Mouse (Mus musculus) midbrain, embryonic 15.5 days (tissue): ENCODE measurements around the gene Clec2l. TPM values are rescaled to one million over a fixed set of nuclear protein-coding genes. Genes with fewer than 3 reads are reported as not detected.

Experiments used
- ATAC-seq: fragments of 200-750 bp; cut with Nextera tagmentation; replicated peaks from 2 replicates; pipeline ENCODE4 v1.8.0; 2017; ENCODE audit warnings: moderate TSS enrichment
- H3K27ac ChIP-seq: fragments of 300-500 bp; sonication (generic); 2 replicates; pipeline ENCODE4 v1.5.1; 2015; ENCODE audit warnings: mild to moderate bottlenecking, inconsistent platforms
- H3K27me3 ChIP-seq: fragments of 300-500 bp; sonication (generic); replicated peaks from 2 replicates; pipeline ENCODE4 v1.6.1; 2015; ENCODE audit warnings: inconsistent platforms
- H3K36me3 ChIP-seq: fragments of 300-500 bp; sonication (generic); replicated peaks from 2 replicates; pipeline ENCODE4 v1.6.1; 2015; ENCODE audit warnings: inconsistent platforms
- H3K4me1 ChIP-seq: fragments of 300-500 bp; sonication (generic); 2 replicates; pipeline ENCODE4 v1.6.1; 2015; ENCODE audit warnings: inconsistent platforms
- H3K4me2 ChIP-seq: fragments of 300-500 bp; sonication (generic); 2 replicates; pipeline ENCODE4 v1.6.1; 2015; ENCODE audit warnings: inconsistent platforms, mild to moderate bottlenecking, moderate library complexity
- H3K4me3 ChIP-seq: fragments of 300-500 bp; sonication (generic); 2 replicates; pipeline ENCODE4 v1.5.1; 2015; ENCODE audit warnings: mild to moderate bottlenecking, inconsistent platforms
- H3K9ac ChIP-seq: fragments of 300-500 bp; sonication (generic); 2 replicates; pipeline ENCODE4 v1.6.1; 2015; ENCODE audit warnings: mild to moderate bottlenecking, inconsistent platforms
- H3K9me3 ChIP-seq: fragments of 300-500 bp; sonication (generic); 2 replicates; pipeline ENCODE4 v1.6.1; 2016; ENCODE audit warnings: inconsistent platforms
- WGBS: fragments of 180-500 bp; shearing (Covaris S2); methylation state at CpG from one replicate; pipeline ENCODE4 v1.1.7; 2015; ENCODE audit warnings: mixed read lengths; 5-methylcytosine and 5-hydroxymethylcytosine counted together
- polyA plus RNA-seq: library from polyadenylated mRNA; unstranded; fragments of >200 nt; fragmentation: Nextera tagmentation; extraction: Ambion mirVana; gene quantifications from 2 replicates; pipeline ENCODE4 v1.2.1, GENCODE M21; 2015

Clec2l gene
- polyA plus RNA-seq, 1 experiment from 2014 or later = 28.9 TPM

DNA sequence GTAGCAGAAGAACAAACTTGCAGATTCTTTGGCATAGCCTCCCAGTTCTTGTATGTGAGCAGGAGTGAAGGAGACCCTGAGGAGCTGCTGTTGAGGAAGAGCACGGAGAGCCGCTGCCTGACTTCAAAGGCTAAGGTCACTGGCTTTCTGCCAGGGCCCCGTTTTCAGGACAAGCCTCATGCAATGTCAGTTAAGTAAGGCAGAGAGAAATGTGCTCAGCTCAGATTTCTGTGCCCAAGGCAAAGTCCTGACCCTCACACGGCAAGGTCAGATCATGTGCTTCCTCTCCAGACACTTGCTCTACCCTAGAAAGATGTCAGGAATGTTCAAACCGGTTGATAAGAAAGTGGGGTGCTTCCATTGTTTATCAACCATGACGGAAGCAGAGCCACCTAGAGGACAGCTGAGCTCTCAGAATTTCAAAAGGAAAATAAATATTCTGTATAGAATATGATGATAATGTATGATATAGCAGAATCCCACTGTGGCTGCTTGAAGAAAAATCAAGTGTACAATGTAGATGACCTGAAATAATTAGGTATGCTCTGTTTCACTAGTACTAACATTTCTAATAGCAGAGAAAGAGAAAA lies 40.0 kb downstream of the Clec2l start:
- no peak overlapping the region for H3K4me2 ChIP-seq
- H3K4me1 ChIP-seq = no peaks in the 10 kb centered on the region
- H3K27me3 ChIP-seq = no peaks in the 10 kb centered on the region
- 54% methylated on average over 6 of the region's 6 CpGs for WGBS
- no peak overlapping the region for H3K27ac ChIP-seq
- no peak overlapping the region for H3K9ac ChIP-seq
- no peak for ATAC-seq
- H3K4me3 ChIP-seq = no peak overlapping the region
- peaks cover 33% of the 10 kb centered on the region for H3K36me3 ChIP-seq
- no peaks in the 10 kb centered on the region for H3K9me3 ChIP-seq

DNA sequence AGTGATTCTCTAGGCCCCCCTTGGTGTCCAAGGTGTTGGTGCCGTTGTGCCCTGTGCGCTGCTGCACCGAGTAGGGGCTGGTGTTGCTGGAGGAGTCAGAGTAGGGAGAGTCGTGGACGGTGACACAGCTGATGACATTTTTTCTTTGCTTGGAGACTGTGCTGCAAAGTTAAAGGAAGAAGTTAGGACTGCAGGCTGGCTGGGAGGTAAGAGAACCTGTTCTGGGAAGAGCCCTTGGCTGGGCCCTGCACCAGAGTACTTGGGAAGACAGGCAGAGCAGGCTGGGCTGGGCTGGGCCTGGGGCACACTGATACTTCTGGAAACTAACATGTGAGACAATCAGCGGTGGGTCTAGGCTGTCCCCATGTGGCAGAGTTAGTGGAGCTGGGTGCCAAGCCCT lies 40.7 kb downstream of the Clec2l start:
- 95% methylated on average over 6 of the region's 6 CpGs for WGBS
- H3K27me3 ChIP-seq = no peaks in the 10 kb centered on the region

DNA sequence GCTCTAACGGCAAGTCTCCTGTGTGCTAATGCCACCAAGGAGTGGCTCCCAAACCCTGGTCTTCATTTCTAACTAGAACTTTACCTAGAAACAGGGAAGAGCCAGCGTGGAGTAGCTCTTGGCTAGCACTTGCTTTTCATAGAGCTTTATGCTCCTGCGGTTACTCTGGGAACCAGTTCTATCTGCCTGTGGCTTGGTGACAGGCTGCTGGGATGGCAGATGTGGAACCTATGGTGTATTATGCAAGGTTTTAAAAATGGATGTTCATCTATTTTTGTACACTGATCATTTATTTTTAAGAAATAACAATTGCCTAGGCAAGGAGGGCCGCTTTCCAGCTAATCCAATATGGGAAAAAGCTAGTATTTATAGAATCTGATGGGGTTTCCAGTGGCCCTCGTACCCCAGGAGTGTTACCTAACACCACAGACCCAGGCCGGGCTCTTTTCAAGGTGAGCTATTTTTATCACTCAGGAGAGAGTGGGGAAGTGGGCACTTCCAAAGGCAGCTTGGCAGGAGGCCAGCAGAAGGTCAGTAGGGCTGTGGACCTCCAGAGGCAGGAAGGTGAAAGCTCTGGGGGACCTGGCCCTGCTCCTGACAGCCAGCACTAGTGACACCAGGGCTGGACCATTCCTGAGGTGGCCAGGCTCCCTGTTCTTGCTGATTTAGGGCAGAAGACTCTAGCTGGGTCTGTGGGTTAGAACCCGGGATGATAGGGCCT lies 41.6 kb downstream of the Clec2l start:
- Histone ChIP-seq H3K27me3 (no peaks in the 10 kb centered on the region), H3K4me1 (no peaks in the 10 kb centered on the region), H3K4me3 (no peak overlapping the region), H3K9me3 (no peaks in the 10 kb centered on the region), H3K4me2 (no peak overlapping the region), H3K36me3 (peaks cover 22% of the 10 kb centered on the region), H3K9ac (no peak overlapping the region), H3K27ac (no peak overlapping the region)
- 93% methylated on average over 7 of the region's 7 CpGs for WGBS
- ATAC-seq = no peak

More for the DNA sequence above, 40.7 kb downstream of the Clec2l start:
- H3K9ac ChIP-seq = no peak overlapping the region
- no peak overlapping the region for H3K27ac ChIP-seq
- H3K36me3 ChIP-seq = peaks cover 31% of the 10 kb centered on the region
- H3K4me1 ChIP-seq = no peaks in the 10 kb centered on the region
- peak; percentile 37; the same call in 1 of the 2 replicates for ATAC-seq
- H3K4me2 ChIP-seq = no peak overlapping the region
- H3K9me3 ChIP-seq = no peaks in the 10 kb centered on the region
- H3K4me3 ChIP-seq = no peak overlapping the region

DNA sequence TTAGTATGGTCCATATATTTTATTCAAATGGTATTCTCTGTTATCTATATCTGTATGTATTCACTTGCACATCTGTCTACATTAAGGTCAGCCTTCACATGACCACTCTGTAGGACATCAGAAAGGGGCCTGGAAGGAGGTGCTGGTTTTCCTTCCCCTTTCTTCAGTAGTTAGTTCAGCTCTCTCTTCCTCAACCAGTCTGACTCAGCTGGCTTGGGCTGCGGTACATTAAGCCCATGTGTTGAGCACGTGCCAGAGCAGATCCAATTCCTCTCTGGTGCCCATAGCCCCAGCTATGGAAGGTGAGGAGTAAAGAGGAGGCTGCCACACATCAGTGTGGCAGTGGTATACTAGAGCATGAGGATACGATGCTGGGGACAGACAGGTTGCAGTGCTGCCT lies 47.6 kb downstream of the Clec2l start:
- no peak for ATAC-seq
- Histone ChIP-seq H3K4me3 (no peak overlapping the region), H3K4me1 (no peaks in the 10 kb centered on the region), H3K4me2 (no peak overlapping the region), H3K27ac (no peak overlapping the region), H3K27me3 (no peaks in the 10 kb centered on the region), H3K9me3 (no peaks in the 10 kb centered on the region), H3K9ac (no peak overlapping the region), H3K36me3 (peaks cover 36% of the 10 kb centered on the region)
- WGBS = 92% methylated on average over 3 of the region's 3 CpGs

DNA sequence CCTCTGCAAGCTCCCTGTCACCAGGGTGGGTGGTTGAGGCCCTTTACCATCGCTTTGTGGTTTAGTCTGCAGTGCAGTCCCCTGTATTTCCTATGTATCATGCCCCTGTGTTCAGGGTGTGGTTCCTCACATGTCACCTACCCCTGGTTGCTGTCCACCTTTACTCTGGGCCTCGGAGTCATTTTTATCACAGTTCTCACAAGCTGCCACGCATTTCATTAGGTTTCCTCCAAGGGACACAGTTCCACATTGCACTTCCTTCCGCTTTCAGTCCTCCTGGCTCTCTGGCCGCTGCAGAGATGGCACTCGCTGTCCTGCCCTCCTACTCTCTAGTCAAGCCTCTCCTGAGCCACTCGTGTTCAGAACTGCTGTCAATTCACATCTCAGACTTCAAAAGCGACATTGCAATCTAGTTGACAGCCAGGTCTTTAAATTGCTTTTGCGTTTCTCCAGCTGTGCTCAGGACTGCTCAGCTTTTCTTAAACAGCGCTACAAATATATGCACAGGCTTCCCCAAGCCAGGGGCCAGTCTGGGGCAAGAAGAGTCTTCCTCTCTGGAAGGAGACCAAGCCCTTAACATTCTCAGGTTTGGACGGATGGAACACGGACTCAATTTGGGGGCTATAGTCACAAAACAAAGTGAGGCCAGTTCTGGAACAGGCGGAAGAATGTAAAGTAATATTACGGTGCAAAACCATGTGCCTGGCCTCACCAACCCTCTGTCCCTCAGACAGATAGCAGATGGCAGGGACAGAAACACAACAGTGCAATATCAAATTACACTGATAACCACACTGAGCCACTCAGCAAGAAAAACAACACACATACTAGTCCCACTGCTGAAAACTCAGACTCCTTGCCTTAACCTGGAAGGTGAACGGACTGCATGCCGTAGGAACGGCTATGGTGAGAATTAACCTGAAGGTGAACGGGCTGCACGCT lies 51.4 kb downstream of the Clec2l start:
- Histone ChIP-seq H3K4me2 (no peak overlapping the region), H3K27me3 (no peaks in the 10 kb centered on the region), H3K4me1 (no peaks in the 10 kb centered on the region), H3K4me3 (no peak overlapping the region), H3K9me3 (no peaks in the 10 kb centered on the region), H3K36me3 (peaks cover 57% of the 10 kb centered on the region), H3K27ac (no peak overlapping the region), H3K9ac (no peak overlapping the region)
- no peak for ATAC-seq
- WGBS = 86% methylated on average over 19 of the region's 19 CpGs

DNA sequence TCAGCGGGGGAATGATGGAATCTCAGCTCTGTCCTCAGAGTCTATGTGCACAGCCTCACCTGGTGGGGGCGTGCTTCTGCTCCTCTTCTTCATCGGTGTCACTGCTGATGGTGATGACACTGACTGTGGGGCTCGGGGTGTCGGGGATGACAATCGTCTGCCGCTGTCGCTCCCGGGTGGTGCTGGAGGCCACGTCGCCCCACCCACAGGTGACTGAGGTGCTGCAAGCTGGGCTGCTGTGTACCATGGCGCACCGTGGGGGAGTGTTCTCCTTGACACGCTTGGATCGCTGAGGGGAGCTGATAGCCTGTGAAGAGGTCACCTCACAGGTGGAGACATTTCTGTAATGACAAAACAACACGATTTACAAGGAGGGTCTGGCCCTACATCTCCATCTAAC lies 53.0 kb downstream of the Clec2l start:
- WGBS = 91% methylated on average over 16 of the region's 16 CpGs
- Histone ChIP-seq H3K4me3 (no peak overlapping the region), H3K4me1 (no peaks in the 10 kb centered on the region), H3K36me3 (peaks cover 68% of the 10 kb centered on the region), H3K27ac (no peak overlapping the region), H3K9ac (no peak overlapping the region), H3K9me3 (no peaks in the 10 kb centered on the region), H3K4me2 (no peak overlapping the region), H3K27me3 (no peaks in the 10 kb centered on the region)
- ATAC-seq = no peak

DNA sequence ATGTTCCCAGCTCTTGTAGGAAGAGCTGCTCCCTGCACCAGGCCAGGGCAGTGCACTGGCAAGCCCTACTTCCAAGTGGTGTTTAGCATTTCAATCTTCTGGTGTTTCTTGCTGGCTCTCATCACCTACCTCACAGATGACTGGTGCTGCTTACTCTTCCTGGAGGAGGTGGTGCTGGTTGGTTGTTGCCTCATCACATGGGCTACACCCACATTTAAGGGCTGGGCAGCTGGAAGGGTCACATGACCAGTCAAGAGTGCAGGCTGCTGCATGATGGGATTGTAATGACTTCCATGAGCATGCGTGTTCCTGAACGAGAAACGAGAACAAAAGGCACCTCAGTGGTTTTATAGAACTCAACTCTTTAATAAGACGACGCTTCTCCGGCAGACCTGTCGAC lies 55.8 kb downstream of the Clec2l start:
- Histone ChIP-seq H3K9ac (no peak overlapping the region), H3K9me3 (no peaks in the 10 kb centered on the region), H3K4me1 (no peaks in the 10 kb centered on the region), H3K4me3 (no peak overlapping the region), H3K27ac (no peak overlapping the region), H3K36me3 (peaks cover 55% of the 10 kb centered on the region), H3K4me2 (no peak overlapping the region), H3K27me3 (no peaks in the 10 kb centered on the region)
- ATAC-seq = no peak
- 90% methylated on average over 7 of the region's 7 CpGs for WGBS

DNA sequence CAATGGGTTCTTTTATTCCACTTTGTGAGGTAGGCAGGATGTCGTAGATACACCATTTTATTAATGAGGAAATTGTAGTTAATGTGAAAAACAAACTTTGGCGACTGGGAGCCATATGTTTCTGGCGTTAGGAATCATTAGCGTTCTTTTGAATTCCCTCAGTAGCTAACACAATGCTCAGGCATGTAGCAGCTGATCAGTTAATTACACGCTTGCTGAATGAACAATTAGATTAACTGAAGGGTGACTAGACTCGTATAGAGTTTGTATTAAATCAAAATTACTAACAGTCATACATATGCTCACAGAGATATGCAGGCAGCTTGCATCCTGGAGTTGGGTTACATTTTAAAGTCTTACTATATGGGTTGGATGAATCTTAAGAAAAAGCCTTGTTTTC lies 56.4 kb downstream of the Clec2l start:
- no peak overlapping the region for H3K4me2 ChIP-seq
- H3K27me3 ChIP-seq = no peaks in the 10 kb centered on the region
- no peak overlapping the region for H3K9ac ChIP-seq
- no peak overlapping the region for H3K4me3 ChIP-seq
- peaks cover 49% of the 10 kb centered on the region for H3K36me3 ChIP-seq
- WGBS = 37% methylated on average over 6 of the region's 6 CpGs
- H3K27ac ChIP-seq = no peak overlapping the region
- no peak for ATAC-seq
- H3K9me3 ChIP-seq = no peaks in the 10 kb centered on the region
- no peaks in the 10 kb centered on the region for H3K4me1 ChIP-seq

DNA sequence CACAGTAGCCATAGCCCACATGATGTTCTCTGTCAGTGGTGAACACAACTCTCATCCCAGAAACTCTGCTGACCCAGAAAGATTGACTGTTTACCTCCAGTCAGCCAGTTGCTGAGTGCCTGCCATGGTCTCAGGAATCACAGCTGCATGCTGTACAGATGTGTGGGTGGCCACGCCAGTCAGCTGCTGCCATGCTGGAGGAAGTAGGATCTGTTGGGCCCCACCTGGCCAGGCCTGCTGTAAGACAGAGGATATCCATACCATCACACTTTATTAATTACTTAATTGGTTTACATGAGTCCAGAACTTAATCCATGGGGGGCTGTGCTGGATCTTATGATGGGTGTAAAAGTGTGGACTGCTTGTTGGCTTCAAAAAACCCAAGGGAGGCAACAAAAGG lies 58.5 kb downstream of the Clec2l start:
- no peaks in the 10 kb centered on the region for H3K27me3 ChIP-seq
- no peak overlapping the region for H3K9ac ChIP-seq
- no peak for ATAC-seq
- no peaks in the 10 kb centered on the region for H3K9me3 ChIP-seq
- H3K4me3 ChIP-seq = no peak overlapping the region
- no peaks in the 10 kb centered on the region for H3K4me1 ChIP-seq
- no peak overlapping the region for H3K27ac ChIP-seq
- WGBS = 90% methylated on average over 1 of the region's 1 CpGs
- no peak overlapping the region for H3K4me2 ChIP-seq
- peaks cover 27% of the 10 kb centered on the region for H3K36me3 ChIP-seq

DNA sequence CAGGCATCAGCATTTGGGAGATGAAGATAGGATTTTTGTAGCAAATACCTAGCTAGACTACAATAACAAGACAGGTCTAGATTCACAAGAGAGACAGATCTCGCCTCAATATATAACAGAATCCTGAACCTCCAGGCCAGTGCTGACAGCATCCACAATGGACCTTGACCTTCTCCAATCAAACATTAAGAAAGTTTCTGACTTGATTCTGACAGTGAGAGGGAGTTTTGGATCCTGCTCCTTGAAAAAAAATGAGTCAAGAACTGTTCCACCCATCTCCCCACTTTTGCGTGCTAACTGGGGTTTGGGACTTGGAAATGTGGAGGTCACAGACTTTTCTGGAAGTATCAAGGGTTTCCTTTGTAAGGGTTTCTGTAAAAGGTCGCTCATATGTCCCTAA lies 62.6 kb downstream of the Clec2l start:
- H3K4me1 ChIP-seq = peaks cover 7% of the 10 kb centered on the region
- peaks cover 3% of the 10 kb centered on the region for H3K36me3 ChIP-seq
- ATAC-seq = no peak
- H3K27ac ChIP-seq = no peak overlapping the region
- H3K4me2 ChIP-seq = no peak overlapping the region
- H3K9ac ChIP-seq = no peak overlapping the region
- H3K27me3 ChIP-seq = no peaks in the 10 kb centered on the region
- WGBS = 96% methylated on average over 3 of the region's 3 CpGs
- no peak overlapping the region for H3K4me3 ChIP-seq
- no peaks in the 10 kb centered on the region for H3K9me3 ChIP-seq
